In the genomic region with DNA sequence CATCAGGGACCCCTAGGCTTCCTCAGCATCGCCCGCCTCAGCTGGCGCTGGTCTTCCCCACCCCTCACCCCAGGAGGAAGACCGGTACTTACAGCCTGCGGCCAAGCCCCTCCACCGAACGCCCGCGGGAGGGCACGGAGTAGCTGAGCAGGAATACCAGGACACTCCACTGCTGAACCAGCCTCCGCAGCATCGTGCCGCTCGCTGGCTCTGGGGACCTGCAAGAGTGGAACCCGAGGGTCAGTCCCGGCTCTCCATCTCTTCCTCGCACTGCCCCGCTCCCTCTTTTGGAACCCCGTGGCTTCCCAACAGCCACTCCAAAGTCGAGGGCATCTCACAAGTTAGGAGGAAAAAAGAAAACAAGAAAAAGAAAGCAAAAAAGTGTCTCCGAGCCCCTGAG, we compare ENCODE assay signal across 9 mouse cellular contexts. TPM values are rescaled to one million over a fixed set of nuclear protein-coding genes. Genes with fewer than 3 reads are reported as not detected.
DNase-seq lines count a peak whose midpoint lies in the region; ATAC-seq and TF ChIP-seq lines count a peak whose summit lies in the region.
"Had no signal": no experiment of that assay in that cellular context is flagged by ENCODE, and none has a peak within 500 bp of the region (broad histone marks: within the 10 kb centered on the region; RNA-seq: fewer than 3 reads in every experiment).

No protein-coding gene starts in this region.

- in situ Hi-C loops in ES-E14 (cut with MboI; ENCODE audit: low sequenced_read_pairs in 2 of 2, unreplicated experiment in 2 of 2), result no loop called here

- no peaks in the 10 kb centered on the region for H3K9me3 ChIP-seq in kidney, embryonic 16.5 days (ENCODE audit: low read length)
- no peaks in the 10 kb centered on the region for H3K9me3 ChIP-seq in ES-E14 (ENCODE audit: control insufficient read depth, insufficient read depth, low read depth, low read length)
- H3K9me3 ChIP-seq in embryonic facial prominence, embryonic 10.5 days, result no peaks in the 10 kb centered on the region
- no peaks in the 10 kb centered on the region for H3K9me3 ChIP-seq in hindbrain, embryonic 14.5 days (ENCODE audit: control insufficient read depth, low read length)
- H3K9me3 ChIP-seq in midbrain, embryonic 11.5 days (ENCODE audit: control insufficient read depth, low read length), result no peaks in the 10 kb centered on the region

- peaks cover 7% of the 10 kb centered on the region; the same call in 1 of the 2 replicates for H3K4me1 ChIP-seq in kidney, embryonic 16.5 days (ENCODE audit: insufficient read depth, low read length)
- 0 out of 4 replicates have a peak, but pooled peaks cover 0 to 2% of the 10 kb centered on the region in 2 experiments for H3K4me1 ChIP-seq in ES-E14 (ENCODE audit: control insufficient read depth in 2 of 2, insufficient read depth in 2 of 2, low read length in 2 of 2, poor library complexity in 1 of 2)
- peaks cover 27% of the 10 kb centered on the region for H3K4me1 ChIP-seq in embryonic facial prominence, embryonic 10.5 days
- peaks cover 11% of the 10 kb centered on the region; the same call in 1 of the 2 replicates for H3K4me1 ChIP-seq in hindbrain, embryonic 14.5 days (replicated peaks; ENCODE audit: control insufficient read depth, insufficient read depth, low read length)
- peaks cover 3% of the 10 kb centered on the region for H3K4me1 ChIP-seq in midbrain, embryonic 11.5 days (ENCODE audit: control insufficient read depth, insufficient read depth, low read length)

- H3K4me3 ChIP-seq in kidney, embryonic 16.5 days (ENCODE audit: low read length), result peak overlapping the region; percentile 50
- H3K4me3 ChIP-seq in ES-E14 (ENCODE audit: insufficient read depth in 1 of 2, low read depth in 1 of 2, low read length in 2 of 2, poor library complexity in 1 of 2, severe bottlenecking in 1 of 2), result peak overlapping the region; percentile 69
- H3K4me3 ChIP-seq in embryonic facial prominence, embryonic 10.5 days, result peak overlapping the region; percentile 67
- H3K4me3 ChIP-seq in hindbrain, embryonic 14.5 days (replicated peaks; ENCODE audit: low read length), result peak overlapping the region; percentile 45
- peak overlapping the region; percentile 44 for H3K4me3 ChIP-seq in midbrain, embryonic 11.5 days (ENCODE audit: low read depth, low read length)

- no peak for DNase-seq in kidney, adult 8-10 months
- DNase-seq in ES-E14 (ENCODE audit: low read depth, low spot score), result peak; percentile 16
- DNase-seq in embryonic facial prominence, embryonic 10.5 days (ENCODE audit: low spot score), result peak; percentile 53
- DNase-seq in hindbrain, embryonic 14.5 days (ENCODE audit: low spot score), result no peak
- DNase-seq in midbrain, embryonic 11.5 days (ENCODE audit: low spot score, missing footprints), result peak; percentile 94
- DNase-seq in thymus, postnatal 25 days, result no peak
- DNase-seq in spleen, adult 12 weeks (ENCODE audit: low spot score), result no peak

- H3K4me2 ChIP-seq in kidney, embryonic 16.5 days (replicated peaks; ENCODE audit: low read depth, low read length), result peak overlapping the region; percentile 91
- peak overlapping the region; percentile 93 for H3K4me2 ChIP-seq in hindbrain, embryonic 14.5 days (replicated peaks)
- H3K4me2 ChIP-seq in midbrain, embryonic 11.5 days, result peak overlapping the region; percentile 83

- 1% methylated on average over 21 of the region's 21 CpGs for WGBS in kidney, embryonic 16.5 days
- WGBS in embryonic facial prominence, embryonic 10.5 days, result under 1% methylated on average over 21 of the region's 21 CpGs
- 1% methylated on average over 21 of the region's 21 CpGs for WGBS in hindbrain, embryonic 14.5 days
- under 1% methylated on average over 21 of the region's 21 CpGs for WGBS in midbrain, embryonic 11.5 days

- no peaks in the 10 kb centered on the region for H3K36me3 ChIP-seq in kidney, embryonic 16.5 days (ENCODE audit: insufficient read depth, low read length)
- no peaks in the 10 kb centered on the region for H3K36me3 ChIP-seq in ES-E14 (ENCODE audit: control insufficient read depth, insufficient read depth, low read length, poor library complexity, severe bottlenecking)
- no peaks in the 10 kb centered on the region for H3K36me3 ChIP-seq in embryonic facial prominence, embryonic 10.5 days (replicated peaks)
- H3K36me3 ChIP-seq in hindbrain, embryonic 14.5 days (replicated peaks; ENCODE audit: control insufficient read depth, insufficient read depth), result no peaks in the 10 kb centered on the region
- no peaks in the 10 kb centered on the region for H3K36me3 ChIP-seq in midbrain, embryonic 11.5 days (ENCODE audit: control insufficient read depth, insufficient read depth, low read length)

- peak; percentile 50; the same call in 1 of the 2 replicates for ATAC-seq in kidney, embryonic 16.5 days (ENCODE audit: low FRiP score, low TSS enrichment)
- ATAC-seq in hindbrain, embryonic 14.5 days (ENCODE audit: low FRiP score), result no peak
- ATAC-seq in midbrain, embryonic 11.5 days (ENCODE audit: low FRiP score), result peak; percentile 61

- peaks cover 55% of the 10 kb centered on the region for H3K27me3 ChIP-seq in kidney, embryonic 16.5 days (ENCODE audit: insufficient read depth, low read length)
- peaks cover 87% of the 10 kb centered on the region for H3K27me3 ChIP-seq in embryonic facial prominence, embryonic 10.5 days (replicated peaks; ENCODE audit: low read depth, poor library complexity, severe bottlenecking)
- H3K27me3 ChIP-seq in hindbrain, embryonic 14.5 days (ENCODE audit: control insufficient read depth, insufficient read depth, low read length), result peaks cover 76% of the 10 kb centered on the region
- H3K27me3 ChIP-seq in midbrain, embryonic 11.5 days (ENCODE audit: control insufficient read depth, insufficient read depth, low read length), result peaks cover 34% of the 10 kb centered on the region

- H3K9ac ChIP-seq in kidney, embryonic 16.5 days (replicated peaks; ENCODE audit: low read length), result peak overlapping the region; percentile 56
- no peak overlapping the region for H3K9ac ChIP-seq in ES-E14 (ENCODE audit: insufficient read depth, low read depth, low read length, poor library complexity, severe bottlenecking)
- H3K9ac ChIP-seq in hindbrain, embryonic 14.5 days, result peak overlapping the region; percentile 24
- 0 out of 2 replicates have a peak overlapping the region, but pooled peaks have one; percentile 52 for H3K9ac ChIP-seq in midbrain, embryonic 11.5 days (ENCODE audit: low read length)

- H3K27ac ChIP-seq in kidney, embryonic 16.5 days (ENCODE audit: low read length), result no peak overlapping the region
- H3K27ac ChIP-seq in ES-E14 (ENCODE audit: insufficient read depth, low read depth, low read length, poor library complexity, severe bottlenecking), result no peak overlapping the region
- no peak overlapping the region for H3K27ac ChIP-seq in embryonic facial prominence, embryonic 10.5 days (replicated peaks)
- no peak overlapping the region for H3K27ac ChIP-seq in hindbrain, embryonic 14.5 days
- H3K27ac ChIP-seq in midbrain, embryonic 11.5 days (ENCODE audit: low read depth, low read length), result no peak overlapping the region

TF ChIP-seq in ES-E14, 5 proteins besides CTCF, POLR2A, EP300 and RAD21:
- TF ChIP-seq HCFC1 (IDR thresholded peaks at IDR 0.05; ENCODE audit: borderline replicate concordance, insufficient read depth, low read length) (no peak), CHD2 (IDR thresholded peaks at IDR 0.05; ENCODE audit: low read depth, low read length) (no peak), MAFK (IDR thresholded peaks at IDR 0.05; ENCODE audit: insufficient read depth, low read depth, low read length) (no peak), ZC3H11A (IDR thresholded peaks at IDR 0.05; ENCODE audit: borderline replicate concordance, low read depth, low read length) (no peak), ZNF384 (IDR thresholded peaks at IDR 0.05; ENCODE audit: low read depth, low read length) (no peak)

RNA-seq across cellular contexts. Expression of a gene that starts 0.8 kb away (rescaled TPM):
- polyA plus RNA-seq in kidney, embryonic 16.5 days (2015; fragmentation: Nextera tagmentation; extraction: Ambion mirVana), result 1.3 TPM in 2 replicates
- not detected in 2 replicates for total RNA-seq in ES-E14 (2012; rRNA removed)
- polyA plus RNA-seq in embryonic facial prominence, embryonic 10.5 days (2016; fragmentation: Nextera tagmentation; extraction: Ambion mirVana), result 0.99 and 1.4 TPM in 2 replicates
- 3.2 and 4.3 TPM in 2 replicates for polyA plus RNA-seq in hindbrain, embryonic 14.5 days (2014; fragmentation: Nextera tagmentation; extraction: Ambion mirVana)
- 0.25 and 0.39 TPM in 2 replicates for polyA plus RNA-seq in midbrain, embryonic 11.5 days (2014; fragmentation: Nextera tagmentation; extraction: Ambion mirVana)
- total RNA-seq: liver, adult 2 months had no signal
- polyA plus RNA-seq: liver, adult 2 months had no signal

Comparison
In these comparisons a context has a peak if more than half of its experiments do, and no peak if none do; other contexts are left out.
1. DNase-seq: peak in ES-E14 (single experiment), embryonic facial prominence, embryonic 10.5 days (single experiment) and midbrain, embryonic 11.5 days (single experiment); none in kidney, adult 8-10 months (0 of 2), hindbrain, embryonic 14.5 days (single experiment), thymus, postnatal 25 days (single experiment) and spleen, adult 12 weeks (single experiment).
2. Peak in every context shown above with its lines, with median percentiles within 50 percentile points of each other: H3K4me2 ChIP-seq and H3K4me3 ChIP-seq.